Mouse (Mus musculus) layer of hippocampus, postnatal 14 days (tissue): Measurements from ENCODE around the gene Lrrc38. TPM values are rescaled to one million over a fixed set of nuclear protein-coding genes. Genes with fewer than 3 reads are reported as not detected.

Experiments
- total RNA-seq, 2 experiments: library from RNA; stranded (reverse); gene quantifications; 2 replicates each; pipeline ENCODE4 v1.2.3; 2021

Gene Lrrc38
- total RNA-seq, 2 experiments from 2014 or later = 0.81 to 0.95 TPM

Other genes with a start within 250 kb of the Lrrc38 start
- gene Prdm2, start 136.8 kb upstream of the Lrrc38 start, total RNA-seq = 10 to 100 TPM; 34.9 to 35.4 TPM
- gene Pdpn, start 50.2 kb upstream of the Lrrc38 start, total RNA-seq = 10 to 100 TPM; 14.2 to 19.7 TPM
- gene Pramel1, start 44.7 kb downstream of the Lrrc38 start, total RNA-seq = not detected
- gene Pramef8, start 62.7 kb downstream of the Lrrc38 start, total RNA-seq = 10 to 100 TPM in 1 of 2 experiments, 1 to 10 TPM in 1; 9.9 to 11.9 TPM
- gene Oog4, start 100.6 kb downstream of the Lrrc38 start, total RNA-seq = not detected
- not detected for gene Gm13043, start 161.6 kb downstream of the Lrrc38 start, total RNA-seq
- gene Gm13040, start 186.2 kb downstream of the Lrrc38 start, total RNA-seq = not detected
- gene BC080695, start 201.9 kb downstream of the Lrrc38 start, total RNA-seq = not detected
- not detected for gene Gm13057, start 202.0 kb downstream of the Lrrc38 start, total RNA-seq